In genomic region chr7:100591522-100591852, GRCm38 (mm10) we compare ENCODE assay signal across 8 mouse cellular contexts. TPM values are rescaled to one million over a fixed set of nuclear protein-coding genes. Genes with fewer than 3 reads are reported as not detected.
DNase-seq lines count a peak whose midpoint lies in the region; ATAC-seq and TF ChIP-seq lines count a peak whose summit lies in the region.

No protein-coding gene starts in this region.

- peak overlapping the region; percentile 56 for H3K4me2 ChIP-seq in neural tube, embryonic 14.5 days (ENCODE audit: low read depth, low read length)

- H3K9ac ChIP-seq in neural tube, embryonic 14.5 days (replicated peaks; ENCODE audit: low read depth, low read length) = no peak overlapping the region

- TF ChIP-seq POLR2A in lung, adult 2 months (IDR thresholded peaks at IDR 0.05; ENCODE audit: borderline replicate concordance, extremely low read depth, low read depth, low read length) = no peak
- TF ChIP-seq POLR2A in embryonic fibroblast, embryonic 13.5 days (IDR thresholded peaks at IDR 0.05; ENCODE audit: low read depth, low read length) = no peak

- H3K4me3 ChIP-seq in lung, adult 2 months (replicated peaks; ENCODE audit: extremely low read depth, low read depth, low read length) = peak overlapping the region; percentile 95
- peak overlapping the region; percentile 41; the same call in 1 of the 2 replicates for H3K4me3 ChIP-seq in embryonic fibroblast, embryonic 13.5 days (ENCODE audit: insufficient read depth, low read length)
- H3K4me3 ChIP-seq in limb, embryonic 10.5 days = peak overlapping the region; percentile 64
- H3K4me3 ChIP-seq in neural tube, embryonic 14.5 days (ENCODE audit: low read depth, low read length) = peak overlapping the region; percentile 47

- no peak for DNase-seq in lung, adult 2 months
- DNase-seq in lung, postnatal 14 days = no peak
- DNase-seq in limb, embryonic 10.5 days (ENCODE audit: low spot score) = no peak
- DNase-seq in embryo, embryonic 10.5 days (ENCODE audit: low spot score) = no peak
- no peak for DNase-seq in embryo, embryonic 10 days (ENCODE audit: low spot score)

- H3K4me1 ChIP-seq in lung, adult 2 months (ENCODE audit: control insufficient read depth, insufficient read depth, low read length) = no peaks in the 10 kb centered on the region; the same call in 1 of the 2 replicates
- H3K4me1 ChIP-seq in embryonic fibroblast, embryonic 13.5 days (ENCODE audit: control insufficient read depth, insufficient read depth, low read length) = no peaks in the 10 kb centered on the region
- 0 out of 2 replicates have a peak, but pooled peaks cover 3% of the 10 kb centered on the region for H3K4me1 ChIP-seq in limb, embryonic 10.5 days
- no peaks in the 10 kb centered on the region for H3K4me1 ChIP-seq in neural tube, embryonic 14.5 days (ENCODE audit: control insufficient read depth, insufficient read depth, low read length)

- no peaks in the 10 kb centered on the region for H3K36me3 ChIP-seq in limb, embryonic 10.5 days
- H3K36me3 ChIP-seq in neural tube, embryonic 14.5 days (ENCODE audit: control insufficient read depth, insufficient read depth, low read length) = no peaks in the 10 kb centered on the region

- WGBS in lung, adult 2 months = 1% methylated on average over 2 of the region's 2 CpGs
- 10% methylated on average over 2 of the region's 2 CpGs for WGBS in limb, embryonic 10.5 days
- 5% methylated on average over 2 of the region's 2 CpGs for WGBS in neural tube, embryonic 14.5 days

- H3K27ac ChIP-seq in embryonic fibroblast, embryonic 13.5 days (ENCODE audit: insufficient read depth, low read length) = peak overlapping the region; percentile 95
- H3K27ac ChIP-seq in limb, embryonic 10.5 days = peak overlapping the region; percentile 87; the same call in 1 of the 2 replicates
- H3K27ac ChIP-seq in neural tube, embryonic 14.5 days (ENCODE audit: low read depth, low read length) = peak overlapping the region; percentile 81

- no peaks in the 10 kb centered on the region for H3K27me3 ChIP-seq in limb, embryonic 10.5 days (ENCODE audit: low read depth, poor library complexity, severe bottlenecking)
- no peaks in the 10 kb centered on the region for H3K27me3 ChIP-seq in neural tube, embryonic 14.5 days (ENCODE audit: control insufficient read depth, insufficient read depth, low read length)

- no peak for TF ChIP-seq CTCF in lung, adult 2 months (IDR thresholded peaks at IDR 0.05; ENCODE audit: insufficient read depth, low read length)
- TF ChIP-seq CTCF in embryonic fibroblast, embryonic 13.5 days (IDR thresholded peaks at IDR 0.05; ENCODE audit: borderline replicate concordance, insufficient read depth, low read length) = no peak

- no peak for ATAC-seq in neural tube, embryonic 14.5 days (ENCODE audit: low read depth)
- no peak for ATAC-seq in megakaryocyte-erythroid progenitor cell, adult 5-6 weeks (replicated peaks; ENCODE audit: low FRiP score, low TSS enrichment, poor library complexity, severe bottlenecking)

- no peaks in the 10 kb centered on the region for H3K9me3 ChIP-seq in limb, embryonic 10.5 days (replicated peaks)
- no peaks in the 10 kb centered on the region for H3K9me3 ChIP-seq in neural tube, embryonic 14.5 days (ENCODE audit: control insufficient read depth, low read length)

RNA-seq across cellular contexts. Expression of gene Rab6a, which starts 15.7 kb away (rescaled TPM):
- 30.3 and 42.9 TPM in 2 replicates for polyA plus RNA-seq in lung, adult 2 months (2012; rRNA removed)
- polyA plus RNA-seq in embryonic fibroblast, embryonic 13.5 days (2011; ENCODE audit: insufficient read length, low read depth, missing spikeins) = 149 and 163 TPM in 2 replicates
- polyA plus RNA-seq in limb, embryonic 10.5 days (2016; fragmentation: Nextera tagmentation; extraction: Ambion mirVana) = 81.9 and 92.3 TPM in 2 replicates
- polyA plus RNA-seq in neural tube, embryonic 14.5 days (2014; fragmentation: Nextera tagmentation; extraction: Ambion mirVana) = 324 and 339 TPM in 2 replicates
- total RNA-seq in megakaryocyte-erythroid progenitor cell, adult 5-6 weeks (2014; fragmentation: Nextera tagmentation) = 35.0 and 46.8 TPM in 2 replicates
- total RNA-seq in megakaryocyte-erythroid progenitor cell, adult 5-6 weeks (2017) = 50.5 and 53.1 TPM in 2 replicates

RNA-seq across cellular contexts. Expression of gene Mrpl48, which starts 16.6 kb away (rescaled TPM):
- polyA plus RNA-seq in lung, adult 2 months (2012; rRNA removed) = 5.9 and 10.4 TPM in 2 replicates
- polyA plus RNA-seq in embryonic fibroblast, embryonic 13.5 days (2011; ENCODE audit: insufficient read length, low read depth, missing spikeins) = 34.1 and 40.9 TPM in 2 replicates
- 57.3 and 59.5 TPM in 2 replicates for polyA plus RNA-seq in limb, embryonic 10.5 days (2016; fragmentation: Nextera tagmentation; extraction: Ambion mirVana)
- 87.5 and 88.7 TPM in 2 replicates for polyA plus RNA-seq in neural tube, embryonic 14.5 days (2014; fragmentation: Nextera tagmentation; extraction: Ambion mirVana)
- 50.3 and 57.1 TPM in 2 replicates for total RNA-seq in megakaryocyte-erythroid progenitor cell, adult 5-6 weeks (2014; fragmentation: Nextera tagmentation)
- total RNA-seq in megakaryocyte-erythroid progenitor cell, adult 5-6 weeks (2017) = 93.1 and 138 TPM in 2 replicates

RNA-seq across cellular contexts. Expression of gene Coa4, which starts 54.6 kb away (rescaled TPM):
- polyA plus RNA-seq in lung, adult 2 months (2012; rRNA removed) = 8.5 and 9.0 TPM in 2 replicates
- 8.6 and 12.5 TPM in 2 replicates for polyA plus RNA-seq in embryonic fibroblast, embryonic 13.5 days (2011; ENCODE audit: insufficient read length, low read depth, missing spikeins)
- polyA plus RNA-seq in limb, embryonic 10.5 days (2016; fragmentation: Nextera tagmentation; extraction: Ambion mirVana) = 19.3 and 21.3 TPM in 2 replicates
- polyA plus RNA-seq in neural tube, embryonic 14.5 days (2014; fragmentation: Nextera tagmentation; extraction: Ambion mirVana) = 15.2 and 18.1 TPM in 2 replicates
- total RNA-seq in megakaryocyte-erythroid progenitor cell, adult 5-6 weeks (2014; fragmentation: Nextera tagmentation) = 14.2 and 20.1 TPM in 2 replicates
- total RNA-seq in megakaryocyte-erythroid progenitor cell, adult 5-6 weeks (2017) = 8.2 and 9.0 TPM in 2 replicates

Comparison
In these comparisons a context has a peak if more than half of its experiments do, and no peak if none do; other contexts are left out.
1. H3K4me3 ChIP-seq: peak in every context shown above with its lines; median percentile 95 in lung, adult 2 months; 64 in limb, embryonic 10.5 days; 47 in neural tube, embryonic 14.5 days; 41 in embryonic fibroblast, embryonic 13.5 days.